Mouse (Mus musculus): ENCODE measurements around the gene Cacna1d.

Gene Cacna1d

DNA sequence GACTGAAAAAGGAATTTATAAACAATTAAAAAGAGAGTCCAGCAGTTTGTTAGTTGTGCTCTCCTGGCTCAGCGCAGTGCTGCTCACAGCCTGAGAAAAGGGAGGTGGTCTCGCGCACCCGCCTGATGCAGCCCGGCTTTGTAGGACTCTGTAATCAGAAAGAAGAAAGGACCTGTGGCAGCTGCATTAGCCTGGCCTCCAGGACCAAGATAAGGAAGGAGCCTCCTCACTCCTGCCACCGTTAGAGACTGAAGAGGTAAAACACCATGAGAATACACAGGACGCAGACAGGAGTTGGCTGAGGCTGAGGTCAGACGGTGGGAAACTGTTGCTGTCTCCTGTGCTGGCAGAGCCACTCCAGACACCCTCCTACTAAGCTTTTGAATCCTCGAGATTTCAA is at the start of gene Cacna1d:
TSS of gene Cacna1d (minus strand) at position 114 of the 400 bp plus-strand sequence.
- no peak for DNase-seq (ENCODE audit: low read depth, low spot score)

DNA sequence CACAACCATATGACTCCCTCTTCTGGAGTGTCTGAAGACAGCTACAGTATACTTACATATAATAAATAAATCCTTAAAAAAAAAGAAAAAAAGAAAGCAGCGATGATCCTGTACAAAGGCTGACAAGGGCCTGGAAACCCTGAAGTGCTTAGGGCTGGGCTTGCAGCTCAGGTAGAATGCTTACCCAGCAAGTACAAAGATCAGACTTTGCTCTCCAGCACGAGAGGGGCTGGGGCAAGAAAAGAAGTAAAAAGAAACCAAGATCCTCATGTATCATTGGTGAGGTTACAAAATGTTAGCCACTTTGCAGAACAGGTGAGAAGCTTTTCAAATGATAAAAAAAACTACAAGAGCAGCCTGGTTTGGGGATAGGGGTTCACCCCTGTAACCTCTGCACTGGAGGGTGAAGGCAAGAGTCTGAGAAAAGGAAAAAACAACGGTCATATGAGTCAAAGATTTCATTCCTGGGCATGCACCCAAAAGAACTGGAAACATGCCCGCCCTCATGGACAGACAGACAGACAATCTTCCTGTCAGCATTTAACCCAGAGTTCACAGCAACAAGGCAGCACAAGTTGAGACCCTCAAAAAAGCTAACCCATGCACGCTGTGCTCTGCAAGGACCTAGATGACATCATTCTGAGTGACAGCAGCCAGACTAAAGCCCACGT is 42.7 kb upstream of the Cacna1d start:
- no peak for DNase-seq (ENCODE audit: low read depth, low spot score)

DNA sequence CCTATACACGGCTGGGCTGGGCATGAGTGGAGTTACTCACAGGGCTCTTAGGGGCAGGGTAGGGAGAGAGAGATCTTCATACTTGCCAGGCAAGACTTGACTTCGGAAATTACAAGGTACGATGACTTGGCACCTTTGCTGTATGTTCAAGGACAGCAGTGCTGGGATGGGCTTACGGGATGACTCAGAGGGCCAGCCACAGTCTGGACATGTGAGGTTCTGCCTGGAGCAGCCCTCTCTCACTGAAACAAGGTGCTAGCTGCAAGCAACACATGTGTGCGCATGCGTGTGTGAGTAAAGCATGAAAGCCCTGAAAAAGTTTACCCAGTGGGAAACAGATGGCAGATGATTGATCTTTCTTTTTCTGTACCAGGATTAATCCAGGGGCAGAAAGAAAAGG is 40.6 kb upstream of the Cacna1d start:
- no peak for DNase-seq (ENCODE audit: low read depth, low spot score)

DNA sequence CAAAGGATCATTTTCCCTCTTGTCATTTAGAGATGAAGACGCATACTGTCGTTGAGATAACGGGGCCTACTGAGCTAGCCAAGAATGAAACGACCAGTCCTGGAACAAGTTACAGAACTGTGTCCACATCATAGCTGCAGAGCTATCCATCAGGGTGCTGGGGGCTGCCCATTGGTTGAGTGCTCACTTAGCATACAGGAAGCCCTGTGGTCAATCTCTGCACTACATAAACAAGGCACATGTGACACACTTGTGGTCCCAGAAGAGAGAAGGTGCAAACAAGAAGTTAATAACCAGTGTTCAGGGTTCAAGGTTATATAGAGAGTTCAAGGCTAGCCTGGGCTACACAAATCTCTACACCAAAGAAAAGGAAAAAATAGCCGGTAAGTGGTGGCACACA is 40.2 kb upstream of the Cacna1d start:
- DNase-seq (ENCODE audit: low read depth, low spot score): no peak

DNA sequence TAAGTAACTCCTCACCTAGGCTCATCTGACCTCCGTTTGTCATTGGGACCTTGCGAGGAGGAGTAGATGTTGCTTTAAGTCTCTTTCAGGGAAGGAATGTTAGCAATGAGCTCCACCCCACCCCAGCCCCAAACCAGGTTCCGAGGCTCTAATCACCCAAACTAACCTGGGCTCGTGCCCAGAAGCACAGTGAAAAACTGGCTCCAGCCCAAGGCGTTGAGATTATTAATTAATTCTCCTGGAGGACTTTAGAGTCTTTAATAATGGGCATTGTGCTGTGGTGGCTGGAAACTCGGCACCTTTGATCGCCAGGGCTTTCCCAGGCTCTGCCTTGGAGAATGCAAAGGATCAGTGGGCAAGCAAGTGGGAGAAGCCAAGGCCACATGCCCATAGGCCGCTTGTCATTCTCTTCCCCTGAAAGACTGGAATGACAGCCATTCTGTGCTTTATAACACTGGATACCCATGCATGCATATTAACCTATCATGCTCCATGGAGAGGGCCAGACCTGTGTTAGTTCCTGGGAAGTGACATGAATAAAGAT is 39.5 kb upstream of the Cacna1d start:
- DNase-seq (ENCODE audit: low read depth, low spot score): no peak

DNA sequence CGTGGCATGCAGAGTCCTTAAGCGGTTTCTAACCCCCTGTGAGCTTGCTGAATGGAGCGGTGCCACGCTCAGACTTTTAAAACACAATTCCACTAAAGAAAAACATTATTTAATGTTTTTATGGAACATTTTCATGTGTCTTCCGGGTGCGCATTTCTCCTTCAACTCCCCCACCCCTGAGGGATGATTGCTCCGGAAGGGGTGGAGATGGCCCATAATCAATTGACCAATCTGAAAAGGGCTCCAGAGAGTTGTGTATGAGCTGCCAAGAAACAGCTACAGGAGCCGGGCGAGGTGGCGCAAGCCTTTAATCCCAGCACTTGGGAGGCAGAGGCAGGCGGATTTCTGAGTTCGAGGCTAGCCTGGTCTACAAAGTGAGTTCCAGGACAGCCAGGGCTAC is 38.2 kb upstream of the Cacna1d start:
- no peak for DNase-seq (ENCODE audit: low read depth, low spot score)

DNA sequence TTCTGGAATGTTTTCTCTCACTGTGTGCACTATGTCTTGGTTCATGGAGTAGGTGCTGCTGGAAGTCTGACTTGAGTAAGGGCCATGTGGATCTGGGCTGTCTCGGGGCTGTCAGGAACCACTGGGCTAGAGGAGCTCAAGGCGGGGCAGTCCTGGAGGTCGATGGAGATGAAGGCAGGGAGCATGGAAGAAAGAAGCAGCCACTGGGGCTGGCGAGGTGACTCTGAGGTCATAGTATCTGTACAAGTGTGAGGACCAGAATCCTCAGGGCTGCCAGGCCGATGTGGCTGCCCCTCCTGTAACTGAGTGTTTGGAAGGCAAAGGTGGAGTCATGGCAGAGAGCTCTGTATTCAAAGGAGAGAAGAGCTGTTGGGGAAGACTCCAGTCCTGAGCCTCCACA is 37.7 kb upstream of the Cacna1d start:
- DNase-seq (ENCODE audit: low read depth, low spot score): no peak

DNA sequence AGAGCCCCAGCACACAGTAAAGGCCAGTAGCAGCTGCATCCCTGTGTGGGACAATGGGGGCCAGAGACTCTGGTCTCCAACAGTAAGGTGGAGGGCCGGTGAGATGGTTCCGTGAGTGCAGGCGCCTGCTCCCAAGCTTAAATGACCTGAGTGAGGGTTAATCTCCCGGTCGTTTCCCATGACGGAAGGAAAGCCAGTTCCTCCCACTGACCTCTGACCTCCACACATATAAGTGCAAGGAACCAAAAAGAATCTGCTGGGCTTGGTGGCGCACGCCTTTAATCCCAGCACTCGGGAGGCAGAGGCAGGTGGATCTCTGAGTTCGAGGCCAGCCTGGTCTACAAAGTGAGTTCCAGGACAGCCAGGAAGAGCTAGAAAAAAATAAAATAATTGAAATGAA is 37.1 kb upstream of the Cacna1d start:
- DNase-seq (ENCODE audit: low read depth, low spot score): no peak

DNA sequence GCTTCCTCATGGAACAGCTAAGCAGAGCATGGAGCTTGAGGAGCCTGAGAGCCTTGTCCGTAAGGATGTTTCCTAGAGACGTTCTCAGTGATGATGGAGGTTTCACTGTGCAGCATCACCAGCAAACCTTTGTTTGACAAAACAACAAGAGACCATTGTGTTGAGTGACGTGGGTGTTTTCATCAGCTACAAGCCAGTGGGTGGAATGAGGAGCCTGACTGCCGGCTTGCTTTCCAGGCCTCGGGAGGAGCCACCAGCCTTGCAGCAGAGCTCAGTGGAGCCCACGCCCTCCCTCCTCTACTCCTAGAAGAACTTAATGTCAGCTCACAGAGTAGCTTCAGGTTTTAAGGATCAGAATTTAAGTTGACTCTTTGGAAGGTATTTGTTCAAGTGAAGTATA is 32.1 kb upstream of the Cacna1d start:
- no peak for DNase-seq (ENCODE audit: low read depth, low spot score)

DNA sequence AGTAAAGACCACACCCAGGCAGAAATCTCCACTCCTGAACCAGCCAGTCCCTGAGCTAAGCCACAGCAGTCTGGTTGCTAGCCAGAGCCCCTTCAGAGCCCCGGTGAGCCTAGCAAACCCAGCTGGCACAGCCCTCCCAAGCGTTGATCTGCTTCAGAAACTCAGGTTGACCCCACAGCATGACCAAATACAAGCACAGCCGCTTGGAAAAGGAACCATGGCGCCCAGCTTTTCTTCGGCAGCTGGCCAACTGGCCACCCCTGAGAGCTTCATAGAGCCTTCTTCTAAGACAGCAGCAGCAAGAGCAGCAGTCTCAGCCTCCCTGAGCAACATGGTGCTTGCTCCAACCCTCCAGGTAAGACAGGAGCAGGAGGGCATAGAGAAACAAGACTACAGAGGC is 28.1 kb upstream of the Cacna1d start:
- DNase-seq (ENCODE audit: low read depth, low spot score): no peak

DNA sequence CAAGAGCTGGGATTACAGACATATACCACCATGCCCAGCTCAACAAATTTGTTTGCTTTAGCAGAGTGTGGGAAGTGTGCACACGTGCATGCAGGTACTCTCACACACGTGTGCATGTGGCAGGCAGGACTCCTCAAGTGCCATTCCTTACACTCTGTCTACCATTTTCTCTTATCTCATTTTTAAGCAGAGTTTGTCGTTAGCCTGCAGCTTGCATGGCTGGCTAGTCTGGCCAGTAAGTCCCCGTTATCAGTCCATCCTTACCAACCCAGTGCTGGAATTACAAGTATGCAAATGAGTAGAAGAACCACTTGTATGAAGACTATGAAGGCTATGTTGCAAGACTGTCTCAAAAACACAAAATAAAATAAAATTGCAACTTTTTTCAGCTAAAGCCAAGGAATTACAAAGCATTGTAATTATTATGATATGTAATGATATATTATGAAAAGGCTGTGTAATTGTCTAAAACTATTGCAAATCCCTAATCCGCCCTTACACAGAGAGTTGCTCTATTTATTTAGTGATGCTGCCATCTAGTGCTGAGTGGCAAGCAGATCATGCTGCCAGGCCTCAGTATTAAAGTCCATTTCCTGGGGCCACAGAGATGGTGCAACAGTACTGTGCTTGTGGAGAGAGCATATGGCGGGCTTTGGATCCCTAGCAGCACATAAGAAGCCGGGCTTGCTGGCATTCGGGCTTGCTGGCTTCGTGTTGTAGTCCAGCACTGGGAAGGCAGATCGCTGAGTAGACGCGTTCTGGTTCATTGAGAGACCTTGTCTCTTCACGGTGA is 24.9 kb upstream of the Cacna1d start:
- no peak for DNase-seq (ENCODE audit: low read depth, low spot score)

DNA sequence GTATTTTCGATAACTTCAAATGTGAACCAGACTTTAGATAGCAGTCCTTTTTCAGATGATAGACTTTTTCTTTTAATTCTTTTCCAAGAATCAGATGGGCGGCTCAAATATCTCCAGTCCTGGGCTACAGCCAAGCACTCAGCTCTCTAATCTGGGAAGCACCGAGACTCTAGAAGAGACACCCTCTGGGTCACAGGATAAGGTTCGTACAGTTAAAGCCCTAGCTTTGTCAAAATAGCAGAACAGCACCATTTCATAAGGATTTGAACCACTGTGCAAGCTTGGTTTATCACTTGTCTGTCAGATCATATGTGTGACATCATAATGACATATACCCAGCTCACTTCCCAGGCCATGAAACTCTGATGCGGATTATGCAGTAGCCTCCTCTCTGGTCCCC is 21.6 kb upstream of the Cacna1d start:
- no peak for DNase-seq (ENCODE audit: low read depth, low spot score)

DNA sequence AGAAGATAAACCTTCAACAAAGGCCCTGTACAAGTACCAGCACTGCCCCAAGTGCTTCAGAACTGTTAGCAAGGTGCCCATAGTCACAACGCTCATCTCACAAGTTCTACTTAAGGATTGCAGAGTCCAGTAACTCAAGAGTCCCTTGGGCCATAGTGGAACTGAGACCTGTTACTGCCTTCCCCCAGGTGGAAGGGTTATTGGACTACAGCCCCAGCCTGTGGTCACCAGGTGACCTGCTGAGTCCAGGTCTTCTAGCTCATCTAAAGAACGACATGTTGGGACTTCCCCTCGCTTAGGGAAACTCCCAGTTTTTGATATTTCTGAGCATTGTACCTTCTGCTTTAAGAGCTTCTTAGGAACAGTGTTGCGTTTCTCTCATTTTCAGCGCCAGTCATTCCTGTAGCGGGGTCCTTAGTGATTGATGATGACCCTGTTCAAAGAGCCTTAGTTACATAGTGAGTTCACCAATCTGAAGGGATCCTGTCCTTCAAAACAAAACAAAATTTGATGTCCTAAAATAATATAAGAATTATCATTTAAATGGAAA is 19.0 kb upstream of the Cacna1d start:
- no peak for DNase-seq (ENCODE audit: low read depth, low spot score)

DNA sequence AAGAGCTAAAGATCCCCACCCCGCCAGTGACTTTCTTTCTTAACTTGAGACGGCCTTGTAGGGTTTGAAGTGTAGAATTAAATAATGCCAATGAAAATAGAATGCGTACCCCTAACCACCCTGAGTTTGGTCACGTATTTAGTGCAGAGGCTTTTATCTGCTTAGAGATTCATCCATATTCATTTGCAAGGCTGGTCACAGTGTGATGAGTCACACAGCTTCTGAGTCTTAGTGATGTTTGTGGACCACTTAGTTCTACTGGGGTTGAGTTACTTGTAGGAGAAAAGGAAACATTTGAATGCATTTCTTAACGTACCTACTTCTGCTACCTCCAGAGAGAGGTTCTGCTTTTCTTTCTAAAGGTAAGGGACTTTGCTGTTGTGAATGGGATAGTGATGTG is 13.7 kb upstream of the Cacna1d start:
- no peak for DNase-seq (ENCODE audit: low read depth, low spot score)

DNA sequence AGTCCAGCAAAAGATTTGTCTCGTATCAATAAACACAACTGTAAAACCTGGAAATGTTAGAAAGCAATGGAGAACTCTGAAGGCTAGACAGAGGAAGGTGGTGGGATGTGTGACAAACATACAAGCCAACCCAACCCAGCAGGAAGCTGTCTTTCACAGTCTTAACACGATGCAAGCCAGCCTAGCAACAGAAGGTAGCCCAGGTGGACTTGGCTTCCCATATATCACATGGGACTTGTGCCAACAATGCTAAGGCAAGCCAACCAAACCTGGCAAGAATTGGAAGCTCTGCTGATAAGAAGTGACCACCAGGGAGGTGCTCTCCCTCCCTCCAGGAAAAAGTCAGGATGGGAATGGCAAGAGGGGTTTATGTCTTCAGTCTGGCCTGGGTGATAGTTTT is 6.9 kb upstream of the Cacna1d start:
- DNase-seq (ENCODE audit: low read depth, low spot score): no peak

DNA sequence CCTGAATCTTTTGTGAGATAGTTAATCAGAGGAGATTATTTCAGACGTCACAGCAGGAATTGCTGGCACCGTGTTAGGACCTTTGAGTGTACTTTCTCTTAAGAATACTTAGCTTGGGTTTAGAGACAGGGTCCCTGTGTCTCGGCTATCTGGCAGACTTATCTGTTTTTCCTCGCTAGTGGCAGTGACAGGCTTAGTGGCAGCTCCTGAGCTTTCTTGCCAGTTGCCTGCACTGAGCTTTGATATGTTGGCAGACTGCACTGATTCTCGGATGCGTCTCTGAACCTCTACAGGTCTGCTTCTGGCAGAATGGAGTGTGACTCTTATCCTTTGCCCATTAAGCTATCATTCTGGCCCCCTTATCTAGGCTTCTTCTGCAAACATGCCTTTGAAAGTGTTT is 3.7 kb upstream of the Cacna1d start:
- no peak for DNase-seq (ENCODE audit: low read depth, low spot score)

DNA sequence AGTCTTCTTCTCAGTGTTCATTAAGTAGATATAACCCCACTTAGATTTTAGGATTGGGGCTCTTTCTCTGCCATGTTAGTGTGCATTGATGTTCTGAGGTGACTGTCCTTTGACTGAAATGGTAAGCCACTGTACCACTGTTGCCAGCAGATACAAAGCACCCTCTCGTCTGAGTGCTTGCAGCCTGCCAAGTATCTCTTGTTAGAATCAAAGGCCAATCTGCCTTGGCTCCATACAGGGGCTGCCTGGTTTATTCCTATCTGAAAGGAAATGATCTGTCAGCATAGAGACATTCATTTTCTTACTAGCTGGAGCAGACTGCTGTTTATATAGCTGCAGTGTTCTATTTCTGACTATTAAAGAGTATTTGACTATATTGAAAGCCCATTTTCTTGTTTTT is 2.0 kb upstream of the Cacna1d start:
- no peak for DNase-seq (ENCODE audit: low read depth, low spot score)

DNA sequence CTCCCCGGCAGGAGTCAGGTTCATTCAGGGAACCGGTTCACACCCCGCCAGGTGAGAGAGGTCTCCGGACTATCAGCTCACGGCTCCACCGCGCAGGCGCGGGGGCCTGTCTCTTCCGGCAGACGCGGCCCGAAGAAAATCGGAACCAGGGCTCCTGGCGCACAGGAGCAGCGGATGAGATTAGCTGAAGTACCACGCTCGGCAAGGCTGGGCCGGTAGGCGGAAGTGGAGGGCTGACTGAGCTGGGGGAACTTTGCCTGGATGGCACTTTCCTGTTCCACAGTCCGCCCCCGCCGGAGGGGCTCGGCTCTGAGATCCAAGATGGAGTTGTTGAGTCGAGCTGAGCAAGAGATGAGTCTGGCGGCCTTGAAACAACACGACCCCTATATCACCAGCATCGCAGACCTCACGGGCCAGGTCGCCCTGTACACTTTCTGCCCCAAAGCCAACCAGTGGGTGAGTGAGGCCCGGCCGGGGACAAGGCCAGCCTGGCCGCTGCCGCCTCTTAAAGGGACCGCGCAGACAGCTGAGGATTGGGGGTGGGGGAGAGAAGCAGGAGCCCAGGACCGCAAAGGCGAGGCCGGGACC is 11.8 kb downstream of the Cacna1d start, which contains the start of gene Dcp1a:
TSS of gene Dcp1a (plus strand) at position 175 of the 588 bp plus-strand sequence.
- peak; percentile 98 for DNase-seq (ENCODE audit: low read depth, low spot score)

DNA sequence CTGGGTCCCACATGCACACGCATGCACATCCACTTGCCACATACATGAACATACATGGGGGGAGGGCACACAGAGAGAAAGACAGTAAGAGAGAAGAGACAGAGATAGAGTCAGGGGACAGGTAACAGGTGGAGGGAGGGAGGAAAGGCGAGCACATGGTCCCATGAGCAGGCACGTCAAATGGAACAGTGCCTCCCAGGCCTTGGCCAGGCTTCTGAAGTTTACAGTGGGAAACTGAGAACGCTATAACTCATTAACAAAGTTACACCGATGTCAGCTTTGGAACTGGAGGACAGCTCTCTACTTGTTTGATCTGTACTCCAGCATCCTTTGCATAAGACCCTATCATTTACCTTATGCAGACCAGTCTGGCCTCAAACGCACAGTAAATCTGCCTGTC is 16.8 kb downstream of the Cacna1d start:
- DNase-seq (ENCODE audit: low read depth, low spot score): no peak

DNA sequence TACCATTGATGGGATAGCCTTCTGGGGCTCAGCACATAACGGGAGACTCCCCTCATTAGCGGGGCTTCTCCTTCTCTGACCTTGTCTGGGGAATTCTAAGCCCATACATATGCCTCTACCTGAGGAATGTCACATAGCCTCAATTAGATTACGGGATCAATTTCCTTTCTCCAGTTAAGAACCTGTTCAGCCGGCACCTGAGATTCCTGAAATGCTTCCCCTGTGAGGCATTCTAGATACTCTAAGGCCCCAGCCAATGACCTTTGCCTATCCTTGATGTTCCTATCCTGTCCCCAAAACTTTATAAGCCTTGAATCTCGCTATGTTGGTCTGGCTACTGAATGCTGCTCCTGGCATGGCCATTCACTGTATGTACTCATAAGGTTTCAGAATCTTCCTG is 17.6 kb downstream of the Cacna1d start:
- no peak for DNase-seq (ENCODE audit: low read depth, low spot score)

DNA sequence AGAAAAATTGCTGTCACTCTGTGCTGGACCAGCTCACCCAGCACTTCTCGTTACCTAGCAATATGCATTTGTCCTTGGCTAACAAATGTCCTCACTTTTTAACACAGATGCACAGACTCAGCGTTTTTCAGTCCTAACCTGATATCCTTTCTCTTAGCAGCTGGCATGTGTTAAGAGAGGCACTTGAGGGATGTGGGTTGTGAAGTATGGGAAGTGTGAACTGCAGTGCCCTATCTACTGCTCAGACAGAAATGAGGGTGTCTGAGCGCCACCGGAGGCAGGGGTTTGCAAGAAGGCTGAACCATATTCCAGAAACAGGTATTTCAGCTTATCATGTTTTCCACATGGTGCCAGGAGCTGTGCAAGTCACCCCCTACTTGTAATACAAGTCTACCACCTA is 27.9 kb downstream of the Cacna1d start:
- no peak for DNase-seq (ENCODE audit: low read depth, low spot score)

DNA sequence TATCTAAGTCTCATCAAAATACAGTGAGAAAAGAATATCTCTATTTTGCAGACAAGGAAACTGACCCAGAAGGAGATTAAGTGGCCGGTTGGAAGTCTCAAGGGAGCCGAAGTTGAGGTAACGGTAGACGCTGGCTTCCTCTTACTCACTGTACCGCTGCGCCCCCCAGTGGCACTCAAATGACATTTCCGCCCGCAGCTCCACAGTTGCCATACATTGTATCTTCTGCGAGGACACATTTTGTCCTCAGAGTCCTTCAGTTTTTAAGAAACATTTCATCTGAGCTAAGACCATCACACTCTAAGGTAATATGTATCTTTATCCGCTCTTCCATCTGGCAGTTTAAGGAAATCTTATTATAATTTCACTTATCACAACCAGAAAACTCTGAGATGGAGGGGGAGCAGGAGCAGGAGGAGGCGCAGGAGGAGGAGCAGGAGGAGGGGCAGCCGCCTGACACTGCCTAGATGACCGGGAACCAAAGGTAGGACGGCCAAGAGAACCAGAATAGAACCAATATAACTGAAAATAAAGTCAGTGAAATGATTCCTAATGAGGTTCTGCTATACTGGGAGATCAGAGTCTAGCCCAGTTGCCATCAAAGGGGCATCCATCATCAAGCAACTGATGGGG is 31.2 kb downstream of the Cacna1d start:
- peak; percentile 72 for DNase-seq (ENCODE audit: low read depth, low spot score)
